Mouse (Mus musculus): ENCODE measurements around the gene Prorsd1. TPM values are rescaled to one million over a fixed set of nuclear protein-coding genes. Genes with fewer than 3 reads are reported as not detected.
"Not testable (repeated sequence)": the region's sequence is repeated elsewhere in the genome, so short reads cannot be mapped to it uniquely, and the experiment has no call there.

The Prorsd1 gene
- polyA plus RNA-seq, 1 experiment from 2014 or later = 30.9 TPM

GRCm38 (mm10) chr11:29547249-29547751 is 32.5 kb upstream of the Prorsd1 start:
- H3K27ac ChIP-seq (replicated peaks in 1 of 2; ENCODE audit: control insufficient read depth in 1 of 2, insufficient read depth in 1 of 2, low read depth in 2 of 2, low read length in 2 of 2) = peak overlapping the region; percentile 72 to 78
- no peaks in the 10 kb centered on the region for H3K27me3 ChIP-seq (ENCODE audit: control insufficient read depth, insufficient read depth, low read length)
- peak overlapping the region; percentile 82 for H3K4me2 ChIP-seq (ENCODE audit: low read length)
- peaks cover 44% of the 10 kb centered on the region for H3K36me3 ChIP-seq (ENCODE audit: control insufficient read depth, insufficient read depth, low read length)
- no peaks in the 10 kb centered on the region for H3K9me3 ChIP-seq (ENCODE audit: control insufficient read depth, low read length)
- H3K9ac ChIP-seq (ENCODE audit: low read length) = peak overlapping the region; percentile 97
- peak overlapping the region; percentile 69 to 79 for H3K4me3 ChIP-seq (ENCODE audit: control insufficient read depth in 1 of 2, insufficient read depth in 1 of 2, low read depth in 1 of 2, low read length in 2 of 2)
- H3K4me1 ChIP-seq (ENCODE audit: control insufficient read depth in 2 of 2, insufficient read depth in 2 of 2, low read length in 2 of 2) = peaks cover 0 to 6% of the 10 kb centered on the region in 2 experiments; a peak in 2 of 4 replicates
- under 1% methylated on average over 27 of the region's 27 CpGs for WGBS
- no peak for ATAC-seq (ENCODE audit: insufficient number of reproducible peaks, insufficient read depth, low FRiP score, low read depth)

DNA sequence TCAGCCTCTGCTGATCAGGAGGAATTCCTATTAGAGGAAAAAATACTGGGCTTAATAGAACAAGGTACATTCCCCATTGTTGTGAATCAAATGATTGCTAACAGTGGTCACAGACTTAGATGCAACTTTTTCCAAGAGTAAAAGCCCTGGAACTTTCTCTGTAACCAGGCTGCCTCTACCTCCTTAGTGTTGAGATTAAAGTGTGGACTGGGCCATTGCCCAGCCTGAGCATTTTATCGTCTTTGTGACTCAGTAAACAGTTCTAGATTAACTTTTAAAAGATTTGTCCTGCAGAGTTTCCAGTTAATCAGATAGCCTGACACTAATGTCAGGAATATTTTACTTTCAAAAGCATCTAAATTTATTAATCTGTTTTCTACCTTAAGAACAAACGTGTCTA is 31.9 kb upstream of the Prorsd1 start:
- peak overlapping the region; percentile 69 to 79; a peak in 3 of 4 replicates for H3K4me3 ChIP-seq (ENCODE audit: control insufficient read depth in 1 of 2, insufficient read depth in 1 of 2, low read depth in 1 of 2, low read length in 2 of 2)
- peak overlapping the region; percentile 97 for H3K9ac ChIP-seq (ENCODE audit: low read length)
- H3K4me1 ChIP-seq (ENCODE audit: control insufficient read depth in 2 of 2, insufficient read depth in 2 of 2, low read length in 2 of 2) = peaks cover 0 to 6% of the 10 kb centered on the region in 2 experiments; a peak in 2 of 4 replicates
- 0 out of 4 replicates have a peak overlapping the region, but pooled peaks of 1 of the 2 experiments have one; percentile 28 for H3K27ac ChIP-seq (replicated peaks in 1 of 2; ENCODE audit: control insufficient read depth in 1 of 2, insufficient read depth in 1 of 2, low read depth in 2 of 2, low read length in 2 of 2)
- H3K27me3 ChIP-seq (ENCODE audit: control insufficient read depth, insufficient read depth, low read length) = no peaks in the 10 kb centered on the region
- peak overlapping the region; percentile 82 for H3K4me2 ChIP-seq (ENCODE audit: low read length)
- H3K36me3 ChIP-seq (ENCODE audit: control insufficient read depth, insufficient read depth, low read length) = peaks cover 49% of the 10 kb centered on the region
- 15% methylated on average over 2 of the region's 2 CpGs for WGBS
- no peak for ATAC-seq (ENCODE audit: insufficient number of reproducible peaks, insufficient read depth, low FRiP score, low read depth)
- no peaks in the 10 kb centered on the region for H3K9me3 ChIP-seq (ENCODE audit: control insufficient read depth, low read length)

DNA sequence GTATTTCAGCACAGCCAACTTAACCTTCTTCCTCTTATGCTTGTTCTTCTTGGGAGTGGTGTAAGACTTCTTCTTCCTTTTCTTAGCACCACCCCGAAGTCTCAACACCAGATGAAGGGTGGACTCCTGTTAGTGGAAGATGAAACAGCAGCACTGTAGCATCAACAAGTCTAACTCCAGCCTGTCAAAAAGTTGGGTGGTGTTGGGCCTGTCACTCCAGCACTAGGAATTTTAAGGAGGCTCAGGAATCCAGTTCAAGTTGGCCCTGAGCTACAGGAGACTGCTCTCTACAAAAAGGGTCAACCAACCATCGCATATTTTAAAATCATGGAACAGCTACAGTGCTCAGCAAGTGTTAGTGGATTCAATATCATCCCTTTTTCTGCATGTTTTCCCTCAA is 31.5 kb upstream of the Prorsd1 start:
- Histone ChIP-seq H3K36me3 (ENCODE audit: control insufficient read depth, insufficient read depth, low read length) (peaks cover 53% of the 10 kb centered on the region), H3K4me3 (ENCODE audit: control insufficient read depth in 1 of 2, insufficient read depth in 1 of 2, low read depth in 1 of 2, low read length in 2 of 2) (peak overlapping the region; percentile 4 to 69; a peak in 2 of 4 replicates), H3K9ac (ENCODE audit: low read length) (peak overlapping the region; percentile 97; the same call in 1 of the 2 replicates), H3K4me2 (ENCODE audit: low read length) (peak overlapping the region; percentile 82)
- not testable (repeated sequence) for H3K9me3 ChIP-seq (ENCODE audit: control insufficient read depth, low read length); H3K27me3 ChIP-seq (ENCODE audit: control insufficient read depth, insufficient read depth, low read length); ATAC-seq (ENCODE audit: insufficient number of reproducible peaks, insufficient read depth, low FRiP score, low read depth); H3K27ac ChIP-seq (replicated peaks in 1 of 2; ENCODE audit: control insufficient read depth in 1 of 2, insufficient read depth in 1 of 2, low read depth in 2 of 2, low read length in 2 of 2); H3K4me1 ChIP-seq (ENCODE audit: control insufficient read depth in 2 of 2, insufficient read depth in 2 of 2, low read length in 2 of 2)
- 82% methylated on average over 2 of the region's 2 CpGs for WGBS

- not testable (repeated sequence) for ATAC-seq (ENCODE audit: insufficient number of reproducible peaks, insufficient read depth, low FRiP score, low read depth); H3K27me3 ChIP-seq (ENCODE audit: control insufficient read depth, insufficient read depth, low read length); H3K4me3 ChIP-seq (ENCODE audit: control insufficient read depth in 1 of 2, insufficient read depth in 1 of 2, low read depth in 1 of 2, low read length in 2 of 2); H3K9ac ChIP-seq (ENCODE audit: low read length); H3K9me3 ChIP-seq (ENCODE audit: control insufficient read depth, low read length); H3K4me2 ChIP-seq (ENCODE audit: low read length); H3K27ac ChIP-seq (replicated peaks in 1 of 2; ENCODE audit: control insufficient read depth in 1 of 2, insufficient read depth in 1 of 2, low read depth in 2 of 2, low read length in 2 of 2); H3K4me1 ChIP-seq (ENCODE audit: control insufficient read depth in 2 of 2, insufficient read depth in 2 of 2, low read length in 2 of 2)
- 86% methylated on average over 4 of the region's 4 CpGs for WGBS
- H3K36me3 ChIP-seq (ENCODE audit: control insufficient read depth, insufficient read depth, low read length) = peaks cover 63% of the 10 kb centered on the region
These were observed 30.4 kb upstream of the Prorsd1 start for GRCm38 (mm10) chr11:29545150-29545752.

DNA sequence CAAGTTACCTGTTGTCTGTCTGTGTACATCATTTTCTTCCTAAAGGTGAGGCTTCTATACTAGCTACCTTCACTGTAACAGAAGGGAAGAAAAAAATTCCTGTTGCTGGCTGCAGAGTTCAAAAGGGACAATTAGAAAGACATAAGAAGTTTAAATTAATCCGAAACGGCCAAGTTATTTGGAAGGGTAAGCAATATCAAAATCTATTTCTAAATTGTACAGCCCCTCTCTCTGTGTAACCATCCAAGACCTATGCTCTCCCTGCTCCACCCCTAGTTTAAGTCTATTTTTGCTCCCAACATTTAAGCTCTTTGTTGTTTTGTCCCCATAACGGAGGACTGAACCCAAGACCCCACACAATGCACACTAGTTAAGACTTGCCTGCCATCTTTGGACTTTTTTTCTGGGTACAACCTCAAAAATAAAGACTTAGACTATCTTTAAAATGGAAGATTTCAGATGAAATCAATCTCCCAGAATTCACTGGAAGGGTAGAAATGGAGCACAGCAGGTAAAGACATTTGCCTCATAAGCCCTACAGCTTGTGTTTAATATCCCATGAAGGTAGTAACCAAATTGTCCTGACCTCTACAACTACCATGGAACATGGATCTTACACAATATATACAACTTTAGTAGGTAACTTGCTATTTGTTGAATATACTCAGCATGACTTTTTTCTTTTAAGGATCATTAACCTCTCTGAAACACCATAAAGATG is 29.6 kb upstream of the Prorsd1 start:
- no peaks in the 10 kb centered on the region for H3K27me3 ChIP-seq (ENCODE audit: control insufficient read depth, insufficient read depth, low read length)
- peaks cover 0 to 6% of the 10 kb centered on the region in 2 experiments; a peak in 2 of 4 replicates for H3K4me1 ChIP-seq (ENCODE audit: control insufficient read depth in 2 of 2, insufficient read depth in 2 of 2, low read length in 2 of 2)
- H3K27ac ChIP-seq (replicated peaks in 1 of 2; ENCODE audit: control insufficient read depth in 1 of 2, insufficient read depth in 1 of 2, low read depth in 2 of 2, low read length in 2 of 2) = no peak overlapping the region
- no peak overlapping the region for H3K9ac ChIP-seq (ENCODE audit: low read length)
- no peak overlapping the region for H3K4me3 ChIP-seq (ENCODE audit: control insufficient read depth in 1 of 2, insufficient read depth in 1 of 2, low read depth in 1 of 2, low read length in 2 of 2)
- H3K4me2 ChIP-seq (ENCODE audit: low read length) = no peak overlapping the region
- H3K36me3 ChIP-seq (ENCODE audit: control insufficient read depth, insufficient read depth, low read length) = peaks cover 69% of the 10 kb centered on the region
- WGBS = 91% methylated on average over 3 of the region's 3 CpGs
- ATAC-seq (ENCODE audit: insufficient number of reproducible peaks, insufficient read depth, low FRiP score, low read depth) = no peak
- no peaks in the 10 kb centered on the region for H3K9me3 ChIP-seq (ENCODE audit: control insufficient read depth, low read length)

- H3K36me3 ChIP-seq (ENCODE audit: control insufficient read depth, insufficient read depth, low read length) = peaks cover 83% of the 10 kb centered on the region
- no peak overlapping the region for H3K9ac ChIP-seq (ENCODE audit: low read length)
- ATAC-seq (ENCODE audit: insufficient number of reproducible peaks, insufficient read depth, low FRiP score, low read depth) = no peak
- 77% methylated on average over 1 of the region's 1 CpGs for WGBS
- H3K4me2 ChIP-seq (ENCODE audit: low read length) = no peak overlapping the region
- no peaks in the 10 kb centered on the region for H3K4me1 ChIP-seq (ENCODE audit: control insufficient read depth in 2 of 2, insufficient read depth in 2 of 2, low read length in 2 of 2)
- no peak overlapping the region for H3K4me3 ChIP-seq (ENCODE audit: control insufficient read depth in 1 of 2, insufficient read depth in 1 of 2, low read depth in 1 of 2, low read length in 2 of 2)
- H3K27me3 ChIP-seq (ENCODE audit: control insufficient read depth, insufficient read depth, low read length) = no peaks in the 10 kb centered on the region
- H3K27ac ChIP-seq (replicated peaks in 1 of 2; ENCODE audit: control insufficient read depth in 1 of 2, insufficient read depth in 1 of 2, low read depth in 2 of 2, low read length in 2 of 2) = no peak overlapping the region
- no peaks in the 10 kb centered on the region for H3K9me3 ChIP-seq (ENCODE audit: control insufficient read depth, low read length)
These were observed 23.4 kb upstream of the Prorsd1 start for GRCm38 (mm10) chr11:29538201-29538600.

GRCm38 (mm10) chr11:29525988-29526794 is 11.4 kb upstream of the Prorsd1 start, which contains the start of gene Mtif2:
Gene Mtif2 (plus strand): TSS chr11:29526408.
- Histone ChIP-seq H3K36me3 (ENCODE audit: control insufficient read depth, insufficient read depth, low read length) (peaks cover 15% of the 10 kb centered on the region), H3K27ac (replicated peaks in 1 of 2; ENCODE audit: control insufficient read depth in 1 of 2, insufficient read depth in 1 of 2, low read depth in 2 of 2, low read length in 2 of 2) (peak within 1 kb of the TSS; percentile 47 to 83), H3K4me3 (ENCODE audit: control insufficient read depth in 1 of 2, insufficient read depth in 1 of 2, low read depth in 1 of 2, low read length in 2 of 2) (peak within 1 kb of the TSS; percentile 58 to 81), H3K4me2 (ENCODE audit: low read length) (peak within 1 kb of the TSS; percentile 78), H3K9me3 (ENCODE audit: control insufficient read depth, low read length) (no peaks in the 10 kb centered on the region), H3K4me1 (ENCODE audit: control insufficient read depth in 2 of 2, insufficient read depth in 2 of 2, low read length in 2 of 2) (peaks cover 2 to 8% of the 10 kb centered on the region in 2 experiments; a peak in 2 of 4 replicates), H3K27me3 (ENCODE audit: control insufficient read depth, insufficient read depth, low read length) (no peaks in the 10 kb centered on the region), H3K9ac (ENCODE audit: low read length) (peak within 1 kb of the TSS; percentile 87)
- peak; percentile 84 for ATAC-seq (ENCODE audit: insufficient number of reproducible peaks, insufficient read depth, low FRiP score, low read depth)
- WGBS = 2% methylated on average over 47 of the region's 47 CpGs

Data from heart, embryonic 14.5 days (tissue).